Comparison of ENCODE assay signal across 27 mouse cellular contexts in the genomic region with DNA sequence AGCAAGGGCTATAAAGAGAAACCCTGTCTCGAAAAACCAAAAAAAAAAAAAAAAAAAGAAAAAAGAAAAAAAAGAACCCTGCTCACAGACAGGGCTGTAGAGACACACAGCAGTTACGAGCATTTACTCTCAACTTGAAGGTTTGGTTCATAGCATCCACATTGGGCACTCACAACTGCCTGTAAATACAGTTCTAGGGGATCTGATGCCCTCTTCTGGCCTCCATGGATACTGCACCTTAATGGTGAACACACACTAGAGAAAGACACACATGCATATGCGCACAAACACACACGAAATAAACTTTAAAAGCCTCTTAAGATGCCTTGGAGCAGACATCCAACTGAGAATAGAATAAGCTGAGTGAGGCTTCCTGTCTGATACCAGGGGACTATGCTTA. TPM values are rescaled to one million over a fixed set of nuclear protein-coding genes. Genes with fewer than 3 reads are reported as not detected.
DNase-seq lines count a peak whose midpoint lies in the region; ATAC-seq and TF ChIP-seq lines count a peak whose summit lies in the region.
"Had no signal": no experiment of that assay in that cellular context is flagged by ENCODE, and none has a peak within 500 bp of the region (broad histone marks: within the 10 kb centered on the region; RNA-seq: fewer than 3 reads in every experiment).

No protein-coding gene starts in this region.

- H3K27me3 ChIP-seq in heart, adult 2 months (ENCODE audit: control insufficient read depth, insufficient read depth, low read length) = no peaks in the 10 kb centered on the region
- no peaks in the 10 kb centered on the region for H3K27me3 ChIP-seq in midbrain, postnatal 0 days (ENCODE audit: insufficient read depth, low read length)
- H3K27me3 ChIP-seq in midbrain, embryonic 15.5 days (replicated peaks) = no peaks in the 10 kb centered on the region
- no peaks in the 10 kb centered on the region for H3K27me3 ChIP-seq in stomach, postnatal 0 days (ENCODE audit: control insufficient read depth, insufficient read depth, low read length)
- H3K27me3 ChIP-seq: forebrain, embryonic 13.5 days; heart, embryonic 13.5 days; hindbrain, embryonic 15.5 days; lung, embryonic 15.5 days had no signal

- no peak overlapping the region for H3K27ac ChIP-seq in heart, adult 2 months
- no peak overlapping the region for H3K27ac ChIP-seq in left cerebral cortex, adult 2 months
- no peak overlapping the region for H3K27ac ChIP-seq in midbrain, postnatal 0 days (ENCODE audit: low read depth, low read length)
- no peak overlapping the region for H3K27ac ChIP-seq in midbrain, embryonic 15.5 days
- no peak overlapping the region for H3K27ac ChIP-seq in stomach, postnatal 0 days (replicated peaks)
- H3K27ac ChIP-seq: forebrain, embryonic 13.5 days; heart, embryonic 13.5 days; hindbrain, embryonic 10.5 days; hindbrain, embryonic 15.5 days; lung, embryonic 15.5 days had no signal

- TF ChIP-seq EP300 in heart, adult 2 months (IDR thresholded peaks at IDR 0.05; ENCODE audit: insufficient read depth, low read depth, low read length) = no peak
- TF ChIP-seq EP300 in stomach, postnatal 0 days (optimal IDR thresholded peaks at IDR 0.05) = no peak

- no peak overlapping the region for H3K4me2 ChIP-seq in midbrain, postnatal 0 days (ENCODE audit: low read depth, low read length, poor library complexity, severe bottlenecking)
- no peak overlapping the region for H3K4me2 ChIP-seq in midbrain, embryonic 15.5 days
- no peak overlapping the region for H3K4me2 ChIP-seq in stomach, postnatal 0 days (replicated peaks; ENCODE audit: low read depth)
- H3K4me2 ChIP-seq: forebrain, embryonic 13.5 days; heart, embryonic 13.5 days; hindbrain, embryonic 15.5 days; lung, embryonic 15.5 days; midbrain, embryonic 11.5 days had no signal

- H3K4me1 ChIP-seq in heart, adult 2 months (ENCODE audit: control insufficient read depth, insufficient read depth, low read length) = no peaks in the 10 kb centered on the region
- H3K4me1 ChIP-seq in midbrain, postnatal 0 days (ENCODE audit: insufficient read depth, low read length) = no peaks in the 10 kb centered on the region
- H3K4me1 ChIP-seq in midbrain, embryonic 15.5 days = no peaks in the 10 kb centered on the region
- no peaks in the 10 kb centered on the region for H3K4me1 ChIP-seq in stomach, postnatal 0 days (replicated peaks; ENCODE audit: control insufficient read depth, insufficient read depth)
- H3K4me1 ChIP-seq: forebrain, embryonic 13.5 days; heart, embryonic 13.5 days; hindbrain, embryonic 10.5 days; hindbrain, embryonic 15.5 days; lung, embryonic 15.5 days had no signal

- H3K9me3 ChIP-seq in midbrain, postnatal 0 days (ENCODE audit: low read length) = peaks cover 17% of the 10 kb centered on the region
- peaks cover 23% of the 10 kb centered on the region for H3K9me3 ChIP-seq in midbrain, embryonic 15.5 days
- H3K9me3 ChIP-seq in stomach, postnatal 0 days (ENCODE audit: control insufficient read depth, low read length) = peaks cover 22% of the 10 kb centered on the region

- ATAC-seq in midbrain, postnatal 0 days (ENCODE audit: low FRiP score) = no peak
- ATAC-seq in midbrain, embryonic 15.5 days (replicated peaks) = no peak
- ATAC-seq in stomach, postnatal 0 days (ENCODE audit: low FRiP score, low TSS enrichment) = no peak
- ATAC-seq: forebrain, embryonic 13.5 days had no signal

- no peaks in the 10 kb centered on the region for H3K79me2 ChIP-seq in heart, adult 2 months (replicated peaks; ENCODE audit: control insufficient read depth, insufficient read depth, low read length)

- H3K36me3 ChIP-seq in heart, adult 2 months (ENCODE audit: control insufficient read depth, insufficient read depth, low read length) = no peaks in the 10 kb centered on the region; the same call in 1 of the 2 replicates
- peaks cover 56% of the 10 kb centered on the region for H3K36me3 ChIP-seq in midbrain, postnatal 0 days (ENCODE audit: insufficient read depth, low read length)
- H3K36me3 ChIP-seq in midbrain, embryonic 15.5 days (replicated peaks) = peaks cover 80% of the 10 kb centered on the region
- H3K36me3 ChIP-seq in stomach, postnatal 0 days (ENCODE audit: control insufficient read depth, insufficient read depth, low read length) = peaks cover 38% of the 10 kb centered on the region

- no peak overlapping the region for H3K4me3 ChIP-seq in heart, adult 2 months
- H3K4me3 ChIP-seq in left cerebral cortex, adult 2 months = no peak overlapping the region
- H3K4me3 ChIP-seq in midbrain, postnatal 0 days (ENCODE audit: low read depth, low read length) = no peak overlapping the region
- no peak overlapping the region for H3K4me3 ChIP-seq in midbrain, embryonic 15.5 days
- H3K4me3 ChIP-seq in stomach, postnatal 0 days (ENCODE audit: low read depth, low read length) = no peak overlapping the region
- H3K4me3 ChIP-seq: forebrain, embryonic 13.5 days; heart, embryonic 13.5 days; hindbrain, embryonic 10.5 days; hindbrain, embryonic 15.5 days; lung, embryonic 15.5 days had no signal

- intact Hi-C loops in heart, adult 2 months (cut with DNase I) = no loop called here
- intact Hi-C loops in heart, postnatal 10 days (cut with DNase I) = no loop called here
- intact Hi-C loops in left cerebral cortex, adult 2 months (cut with DNase I) = no loop called here

- H3K9ac ChIP-seq in heart, adult 2 months (ENCODE audit: low read depth, low read length) = no peak overlapping the region
- H3K9ac ChIP-seq in midbrain, postnatal 0 days (replicated peaks; ENCODE audit: low read length, poor library complexity, severe bottlenecking) = no peak overlapping the region
- no peak overlapping the region for H3K9ac ChIP-seq in midbrain, embryonic 15.5 days
- no peak overlapping the region for H3K9ac ChIP-seq in stomach, postnatal 0 days (ENCODE audit: low read length)
- H3K9ac ChIP-seq: forebrain, embryonic 13.5 days; heart, embryonic 13.5 days; hindbrain, embryonic 15.5 days; lung, embryonic 15.5 days had no signal

- DNase-seq in heart, adult 2 months = no peak
- DNase-seq in heart, postnatal 10 days = no peak
- DNase-seq in left cerebral cortex, adult 2 months (ENCODE audit: extremely low spot score in 1 of 2, low spot score in 2 of 2) = no peak
- no peak for DNase-seq in left cerebral cortex, adult 9 months (ENCODE audit: low spot score in 2 of 2)
- no peak for DNase-seq in midbrain, postnatal 0 days (ENCODE audit: low spot score)
- DNase-seq in stomach, postnatal 0 days (ENCODE audit: low spot score) = no peak
- no peak for DNase-seq in ovary, postnatal 10 days (ENCODE audit: low spot score)
- DNase-seq: adrenal gland, postnatal 14 days; cerebellum, adult 11 months; cerebellum, adult 9-10 months; cerebellum, postnatal 36 days; gastrocnemius, postnatal 25 days; heart, postnatal 14 days; kidney, adult 8-10 months; kidney, postnatal 25 days; lung, postnatal 36 days; retina, postnatal 1 day; right cerebral cortex, postnatal 25 days; thymus, adult 18-20 months; thymus, postnatal 25 days had no signal

- 0 out of 2 replicates have a peak, but pooled peaks have one; percentile 14 for TF ChIP-seq CTCF in heart, adult 2 months (IDR thresholded peaks at IDR 0.05)
- TF ChIP-seq CTCF in left cerebral cortex, adult 2 months (IDR thresholded peaks at IDR 0.05) = peak; percentile 2
- TF ChIP-seq CTCF in midbrain, postnatal 0 days (IDR thresholded peaks at IDR 0.05) = peak; percentile 18
- TF ChIP-seq CTCF in stomach, postnatal 0 days (IDR thresholded peaks at IDR 0.05; ENCODE audit: low read depth) = peak; percentile 28

- no peak for TF ChIP-seq POLR2A in heart, adult 2 months (IDR thresholded peaks at IDR 0.05; ENCODE audit: insufficient read depth, low read depth, low read length)

- 96% methylated on average over 4 of the region's 4 CpGs for WGBS in heart, adult 2 months
- WGBS in midbrain, postnatal 0 days = over 99% methylated on average over 4 of the region's 4 CpGs
- WGBS in midbrain, embryonic 15.5 days = 88% methylated on average over 4 of the region's 4 CpGs
- WGBS in stomach, postnatal 0 days = 97% methylated on average over 4 of the region's 4 CpGs

RNA-seq across cellular contexts. Expression of a gene that starts 8.0 kb away (rescaled TPM):
- 1 to 10 TPM; 7.3 to 8.4 TPM for total RNA-seq in heart, adult 2 months (2021)
- 3.6 and 6.4 TPM in 2 replicates for polyA plus RNA-seq in heart, adult 2 months (2012; rRNA removed)
- 10 to 100 TPM; 10.0 to 11.2 TPM for total RNA-seq in heart, postnatal 10 days (2021)
- total RNA-seq in left cerebral cortex, adult 2 months (2021) = 10 to 100 TPM; 22.3 to 23.8 TPM
- 15.7 and 18.0 TPM in 2 replicates for total RNA-seq in midbrain, postnatal 0 days (2014; rRNA removed)
- 7.9 and 8.5 TPM in 2 replicates for polyA plus RNA-seq in midbrain, postnatal 0 days (2015; fragmentation: Nextera tagmentation; extraction: Ambion mirVana)
- 15.5 and 16.0 TPM in 2 replicates for polyA plus RNA-seq in midbrain, embryonic 15.5 days (2015; fragmentation: Nextera tagmentation; extraction: Ambion mirVana)
- polyA plus RNA-seq in stomach, postnatal 0 days (2015; fragmentation: Nextera tagmentation; extraction: Ambion mirVana) = 2.9 and 3.4 TPM in 2 replicates

RNA-seq across cellular contexts. Expression of a gene that starts 9.7 kb away (rescaled TPM):
- 1 to 10 TPM; 5.5 to 6.3 TPM for total RNA-seq in heart, adult 2 months (2021)
- 2.4 and 5.0 TPM in 2 replicates for polyA plus RNA-seq in heart, adult 2 months (2012; rRNA removed)
- 10 to 100 TPM in 1 of 2 experiments, 1 to 10 TPM in 1; 7.6 to 10.3 TPM for total RNA-seq in heart, postnatal 10 days (2021)
- total RNA-seq in left cerebral cortex, adult 2 months (2021) = 1 to 10 TPM; 8.9 to 9.6 TPM
- total RNA-seq in midbrain, postnatal 0 days (2014; rRNA removed) = 6.6 and 7.9 TPM in 2 replicates
- polyA plus RNA-seq in midbrain, postnatal 0 days (2015; fragmentation: Nextera tagmentation; extraction: Ambion mirVana) = 5.4 and 5.8 TPM in 2 replicates
- polyA plus RNA-seq in midbrain, embryonic 15.5 days (2015; fragmentation: Nextera tagmentation; extraction: Ambion mirVana) = 7.2 and 7.7 TPM in 2 replicates
- 2.2 and 2.3 TPM in 2 replicates for polyA plus RNA-seq in stomach, postnatal 0 days (2015; fragmentation: Nextera tagmentation; extraction: Ambion mirVana)

RNA-seq across cellular contexts. Expression of a gene that starts 38.6 kb away (rescaled TPM):
- 1 to 10 TPM; 3.8 to 4.5 TPM for total RNA-seq in heart, adult 2 months (2021)
- 1.1 and 1.4 TPM in 2 replicates for polyA plus RNA-seq in heart, adult 2 months (2012; rRNA removed)
- total RNA-seq in heart, postnatal 10 days (2021) = 1 to 10 TPM; 3.1 to 3.8 TPM
- total RNA-seq in left cerebral cortex, adult 2 months (2021) = 10 to 100 TPM; 15.3 to 16.8 TPM
- total RNA-seq in midbrain, postnatal 0 days (2014; rRNA removed) = 20.4 and 24.5 TPM in 2 replicates
- polyA plus RNA-seq in midbrain, postnatal 0 days (2015; fragmentation: Nextera tagmentation; extraction: Ambion mirVana) = 14.7 and 16.2 TPM in 2 replicates
- 22.4 and 24.4 TPM in 2 replicates for polyA plus RNA-seq in midbrain, embryonic 15.5 days (2015; fragmentation: Nextera tagmentation; extraction: Ambion mirVana)
- 2.0 and 2.4 TPM in 2 replicates for polyA plus RNA-seq in stomach, postnatal 0 days (2015; fragmentation: Nextera tagmentation; extraction: Ambion mirVana)

RNA-seq across cellular contexts. Expression of a gene that starts 44.9 kb away (rescaled TPM):
- under 1 TPM; 0.44 to 0.77 TPM for total RNA-seq in heart, adult 2 months (2021)
- 0.12 and 0.29 TPM in 2 replicates for polyA plus RNA-seq in heart, adult 2 months (2012; rRNA removed)
- total RNA-seq in heart, postnatal 10 days (2021) = under 1 TPM; 0.37 to 0.48 TPM
- total RNA-seq in left cerebral cortex, adult 2 months (2021) = 10 to 100 TPM; 18.9 to 25.7 TPM
- 11.7 and 12.3 TPM in 2 replicates for total RNA-seq in midbrain, postnatal 0 days (2014; rRNA removed)
- polyA plus RNA-seq in midbrain, postnatal 0 days (2015; fragmentation: Nextera tagmentation; extraction: Ambion mirVana) = 12.7 and 13.1 TPM in 2 replicates
- polyA plus RNA-seq in midbrain, embryonic 15.5 days (2015; fragmentation: Nextera tagmentation; extraction: Ambion mirVana) = 15.3 and 16.1 TPM in 2 replicates
- polyA plus RNA-seq in stomach, postnatal 0 days (2015; fragmentation: Nextera tagmentation; extraction: Ambion mirVana) = 1.1 and 1.2 TPM in 2 replicates

RNA-seq across cellular contexts. Expression of a gene that starts 55.5 kb away (rescaled TPM):
- 1 to 10 TPM; 6.2 to 6.8 TPM for total RNA-seq in heart, adult 2 months (2021)
- 2.5 and 5.9 TPM in 2 replicates for polyA plus RNA-seq in heart, adult 2 months (2012; rRNA removed)
- 1 to 10 TPM; 8.3 to 8.9 TPM for total RNA-seq in heart, postnatal 10 days (2021)
- 10 to 100 TPM; 17.4 to 19.0 TPM for total RNA-seq in left cerebral cortex, adult 2 months (2021)
- total RNA-seq in midbrain, postnatal 0 days (2014; rRNA removed) = 12.8 and 13.3 TPM in 2 replicates
- polyA plus RNA-seq in midbrain, postnatal 0 days (2015; fragmentation: Nextera tagmentation; extraction: Ambion mirVana) = 15.9 and 17.1 TPM in 2 replicates
- 23.4 and 24.2 TPM in 2 replicates for polyA plus RNA-seq in midbrain, embryonic 15.5 days (2015; fragmentation: Nextera tagmentation; extraction: Ambion mirVana)
- polyA plus RNA-seq in stomach, postnatal 0 days (2015; fragmentation: Nextera tagmentation; extraction: Ambion mirVana) = 2.8 and 3.1 TPM in 2 replicates
